Mouse (Mus musculus) lung, embryonic 14.5 days (tissue): ENCODE results near the gene Arid4a. TPM values are rescaled to one million over a fixed set of nuclear protein-coding genes. Genes with fewer than 3 reads are reported as not detected.

Experiments used
- ATAC-seq: fragments of 200-750 bp; cut with Nextera tagmentation; 2 replicates; pipeline ENCODE4 v1.8.0; 2017; ENCODE audit warnings: mild to moderate bottlenecking, moderate TSS enrichment, moderate library complexity; ENCODE audit not compliant: insufficient read depth
- DNase-seq: peaks from one replicate; pipeline ENCODE4 v3.0.0-alpha.2; 2015
- H3K27ac ChIP-seq: fragments of 300-500 bp; sonication (generic); 2 replicates; pipeline ENCODE4 v1.5.1; 2014; ENCODE audit warnings: low read depth, mild to moderate bottlenecking, moderate library complexity
- H3K27me3 ChIP-seq: fragments of 300-500 bp; sonication (generic); 2 replicates; pipeline ENCODE4 v1.6.1; 2014; ENCODE audit warnings: low read length, control low read depth; ENCODE audit not compliant: insufficient read depth
- H3K36me3 ChIP-seq: fragments of 300-500 bp; sonication (generic); 2 replicates; pipeline ENCODE4 v1.6.1; 2014; ENCODE audit warnings: control low read depth; ENCODE audit not compliant: insufficient read depth
- H3K4me1 ChIP-seq: fragments of 300-500 bp; sonication (generic); 2 replicates; pipeline ENCODE4 v1.6.1; 2014; ENCODE audit warnings: antibody characterized with exemption, control low read depth; ENCODE audit not compliant: insufficient read depth
- H3K4me2 ChIP-seq: fragments of 300-500 bp; sonication (generic); 2 replicates; pipeline ENCODE4 v1.6.1; 2014; ENCODE audit warnings: mild to moderate bottlenecking
- H3K4me3 ChIP-seq: fragments of 300-500 bp; sonication (generic); 2 replicates; pipeline ENCODE4 v1.5.1; 2014; ENCODE audit warnings: low read depth, low read length
- H3K9ac ChIP-seq: fragments of 300-500 bp; sonication (generic); 2 replicates; pipeline ENCODE4 v1.6.1; 2014
- H3K9me3 ChIP-seq: fragments of 300-500 bp; sonication (generic); 2 replicates; pipeline ENCODE4 v1.6.1; 2016; ENCODE audit warnings: low read depth, low read length, control low read depth
- CTCF ChIP-seq: IDR thresholded peaks from 2 replicates; pipeline ENCODE4 v1.5.1; 2016; ENCODE audit warnings: antibody characterized with exemption, low read depth
- WGBS: fragments of 180-500 bp; shearing (Covaris S2); extraction: QIAGEN DNeasy Blood & Tissue Kit; methylation state at CpG from one replicate; pipeline ENCODE4 v1.1.7; 2014; 5-methylcytosine and 5-hydroxymethylcytosine counted together
- polyA plus RNA-seq: library from polyadenylated mRNA; unstranded; fragments of >200 nt; fragmentation: Nextera tagmentation; extraction: Ambion mirVana; gene quantifications from 2 replicates; pipeline ENCODE4 v1.2.1, GENCODE M21; 2014

The Arid4a gene
- polyA plus RNA-seq, 1 experiment from 2014 or later, result 35.9 TPM

- ATAC-seq, result no peak
- Histone ChIP-seq H3K9ac (no peak overlapping the region), H3K27ac (no peak overlapping the region), H3K27me3 (no peaks in the 10 kb centered on the region), H3K4me1 (no peaks in the 10 kb centered on the region), H3K4me2 (no peak overlapping the region), H3K9me3 (no peaks in the 10 kb centered on the region), H3K4me3 (no peak overlapping the region), H3K36me3 (peaks cover 69% of the 10 kb centered on the region)
- no peak for TF ChIP-seq CTCF
- WGBS, result 82% methylated on average over 8 of the region's 8 CpGs
- DNase-seq, result no peak
Observed at GRCm38 (mm10) chr12:71030260-71030659, 14.5 kb downstream of the Arid4a start.

DNA sequence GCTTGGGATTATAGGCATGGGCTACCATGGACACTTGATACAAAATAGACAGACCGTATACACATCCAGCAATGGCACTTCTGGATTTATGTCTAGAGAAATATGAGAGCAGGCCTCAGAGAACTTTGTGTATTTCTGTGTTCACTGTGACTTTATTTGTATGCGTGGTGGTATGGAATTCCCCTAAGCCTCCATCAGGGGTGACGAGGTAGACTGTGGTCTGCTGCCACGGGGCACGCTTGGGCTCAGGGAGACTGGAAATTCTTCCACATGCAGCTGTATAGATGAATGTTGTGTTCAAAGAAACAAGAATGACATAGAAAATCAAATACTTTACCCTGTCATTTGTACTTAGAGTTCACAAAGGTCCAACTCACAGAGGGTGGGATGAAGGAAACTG is 14.9 kb downstream of the Arid4a start:
- Histone ChIP-seq H3K36me3 (peaks cover 67% of the 10 kb centered on the region), H3K4me1 (no peaks in the 10 kb centered on the region), H3K9me3 (no peaks in the 10 kb centered on the region), H3K27ac (no peak overlapping the region), H3K9ac (no peak overlapping the region), H3K4me2 (no peak overlapping the region), H3K4me3 (no peak overlapping the region), H3K27me3 (no peaks in the 10 kb centered on the region)
- 92% methylated on average over 5 of the region's 5 CpGs for WGBS
- DNase-seq (no peak), ATAC-seq (no peak)
- no peak for TF ChIP-seq CTCF

DNA sequence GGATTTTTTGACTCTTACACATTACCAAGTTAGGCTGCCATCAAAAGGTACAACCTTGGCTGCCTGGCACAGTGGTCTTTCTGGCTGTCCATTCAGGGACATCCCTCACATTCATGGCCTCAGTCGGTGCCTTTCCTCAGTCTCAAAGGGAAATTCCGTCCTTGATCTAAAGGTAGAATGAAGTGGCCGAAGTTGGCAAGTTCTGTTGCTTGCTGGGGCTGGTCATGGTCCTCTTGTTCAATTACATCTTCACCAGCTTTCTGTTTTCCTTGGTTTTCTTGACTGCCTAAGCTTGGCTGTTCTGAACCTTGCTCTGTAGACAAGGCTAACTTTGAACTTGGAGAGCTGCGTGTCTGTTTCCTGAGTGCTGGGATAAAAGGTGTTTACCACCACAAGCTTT is 20.0 kb downstream of the Arid4a start:
- TF ChIP-seq CTCF, result no peak
- ATAC-seq (no peak), DNase-seq (no peak)
- H3K36me3 ChIP-seq, result peaks cover 71% of the 10 kb centered on the region
- H3K27ac ChIP-seq, result no peak overlapping the region
- no peaks in the 10 kb centered on the region for H3K4me1 ChIP-seq
- WGBS, result 94% methylated on average over 4 of the region's 4 CpGs
- no peaks in the 10 kb centered on the region for H3K9me3 ChIP-seq
- no peaks in the 10 kb centered on the region for H3K27me3 ChIP-seq
- H3K4me2 ChIP-seq, result no peak overlapping the region
- H3K4me3 ChIP-seq, result no peak overlapping the region
- H3K9ac ChIP-seq, result no peak overlapping the region

- no peak overlapping the region for H3K4me3 ChIP-seq
- no peak for DNase-seq
- no peaks in the 10 kb centered on the region for H3K9me3 ChIP-seq
- H3K4me1 ChIP-seq, result no peaks in the 10 kb centered on the region
- H3K9ac ChIP-seq, result no peak overlapping the region
- 87% methylated on average over 12 of the region's 12 CpGs for WGBS
- no peak overlapping the region for H3K4me2 ChIP-seq
- H3K36me3 ChIP-seq, result peaks cover 71% of the 10 kb centered on the region
- ATAC-seq, result no peak
- TF ChIP-seq CTCF, result no peak
- H3K27me3 ChIP-seq, result no peaks in the 10 kb centered on the region
- no peak overlapping the region for H3K27ac ChIP-seq
Observed at GRCm38 (mm10) chr12:71036729-71037404, 21.1 kb downstream of the Arid4a start.

GRCm38 (mm10) chr12:71040462-71040861 is 24.7 kb downstream of the Arid4a start:
- ATAC-seq (no peak), DNase-seq (peak; percentile 24)
- H3K4me2 ChIP-seq, result no peak overlapping the region
- H3K27ac ChIP-seq, result no peak overlapping the region
- 83% methylated on average over 7 of the region's 7 CpGs for WGBS
- no peaks in the 10 kb centered on the region for H3K9me3 ChIP-seq
- no peak overlapping the region for H3K4me3 ChIP-seq
- no peaks in the 10 kb centered on the region for H3K27me3 ChIP-seq
- H3K9ac ChIP-seq, result no peak overlapping the region
- TF ChIP-seq CTCF, result no peak
- peaks cover 78% of the 10 kb centered on the region for H3K36me3 ChIP-seq
- no peaks in the 10 kb centered on the region for H3K4me1 ChIP-seq

DNA sequence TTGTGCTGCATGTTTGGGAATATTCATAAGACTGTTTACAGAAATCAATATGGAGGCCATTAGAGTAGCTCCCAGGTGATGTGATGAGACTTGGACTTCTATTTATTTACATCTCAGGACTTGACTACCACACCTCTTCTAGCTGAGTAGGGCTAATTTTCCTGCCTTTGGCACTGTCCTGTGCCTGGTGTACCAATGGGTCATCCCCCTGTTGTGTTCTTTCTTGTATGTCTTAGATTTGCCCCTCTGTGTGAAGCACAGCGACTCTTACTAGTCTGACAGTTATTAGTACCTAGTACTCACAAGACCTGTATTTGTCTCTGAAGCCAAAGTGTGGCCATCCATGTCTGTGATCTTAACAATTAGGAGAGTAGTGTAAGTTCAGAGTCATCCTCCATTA is 26.7 kb downstream of the Arid4a start:
- Histone ChIP-seq H3K27me3 (no peaks in the 10 kb centered on the region), H3K27ac (no peak overlapping the region), H3K4me1 (peaks cover under 1% of the 10 kb centered on the region; the same call in 1 of the 2 replicates), H3K4me2 (no peak overlapping the region), H3K36me3 (peaks cover 76% of the 10 kb centered on the region), H3K9me3 (no peaks in the 10 kb centered on the region), H3K9ac (no peak overlapping the region), H3K4me3 (no peak overlapping the region)
- 96% methylated on average over 1 of the region's 1 CpGs for WGBS
- no peak for TF ChIP-seq CTCF
- ATAC-seq, result no peak
- DNase-seq, result no peak

DNA sequence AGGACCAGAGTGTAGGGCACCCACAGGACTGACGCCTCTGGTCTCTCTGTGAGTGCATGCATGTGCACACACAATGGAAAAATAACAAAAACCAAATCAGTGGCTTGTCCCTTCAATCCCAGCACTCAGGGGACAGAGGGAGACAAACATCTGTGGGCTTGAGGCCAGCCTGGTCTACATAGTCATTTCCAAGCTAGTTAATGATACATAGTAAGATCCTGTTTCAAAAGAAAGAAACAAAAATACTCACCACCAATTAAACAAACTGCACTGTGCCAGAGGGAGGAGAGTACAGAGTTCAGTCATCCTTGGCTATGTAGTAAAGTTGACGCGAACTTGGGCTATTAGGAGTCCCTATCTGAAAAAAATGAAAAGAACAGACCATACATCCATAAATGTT is 27.8 kb downstream of the Arid4a start:
- H3K4me1 ChIP-seq, result peaks cover 4% of the 10 kb centered on the region; the same call in 1 of the 2 replicates
- H3K4me2 ChIP-seq, result no peak overlapping the region
- H3K36me3 ChIP-seq, result peaks cover 66% of the 10 kb centered on the region
- H3K4me3 ChIP-seq, result no peak overlapping the region
- H3K9me3 ChIP-seq, result no peaks in the 10 kb centered on the region
- TF ChIP-seq CTCF, result no peak
- no peak for ATAC-seq
- H3K9ac ChIP-seq, result no peak overlapping the region
- H3K27me3 ChIP-seq, result no peaks in the 10 kb centered on the region
- no peak overlapping the region for H3K27ac ChIP-seq
- no peak for DNase-seq
- 90% methylated on average over 3 of the region's 3 CpGs for WGBS
